Mouse (Mus musculus) gastrocnemius, postnatal 10 days (tissue): Measurements from ENCODE around the gene Krt31. TPM values are rescaled to one million over a fixed set of nuclear protein-coding genes. Genes with fewer than 3 reads are reported as not detected.

Experiments used
- DNase-seq: peaks from one replicate; pipeline ENCODE4 v3.0.0; 2021; ENCODE audit warnings: mixed read lengths
- long read RNA-seq, 2 experiments: library from polyadenylated mRNA; stranded (forward); transcript quantifications; one replicate each; pipeline ENCODE4 v2.0.0; 2021
- total RNA-seq, 2 experiments: library from RNA; stranded (reverse); gene quantifications; 2 replicates each; pipeline ENCODE4 v1.2.3; 2021

Gene Krt31
- not detected for total RNA-seq
- long read RNA-seq, experiment 1, partial matches to known transcripts = 1 of 1 reads
- long read RNA-seq, experiment 1, other reads (novel, unspliced or antisense) = 0 of 1 reads
- long read RNA-seq, experiment 2 = 0 reads

- no peak for DNase-seq
Measured at GRCm38 (mm10) chr11:100050451-100050850, at the start of gene Krt31. Gene Krt31, minus strand, starts transcription at chr11:100050551.

- DNase-seq = no peak
Measured at GRCm38 (mm10) chr11:100097819-100098218, 47.5 kb upstream of the Krt31 start.

GRCm38 (mm10) chr11:100096141-100096540 lies 45.8 kb upstream of the Krt31 start, which contains the start of gene Krt35:
Gene Krt35, minus strand, starts transcription at chr11:100096241.
- no peak for DNase-seq

DNA sequence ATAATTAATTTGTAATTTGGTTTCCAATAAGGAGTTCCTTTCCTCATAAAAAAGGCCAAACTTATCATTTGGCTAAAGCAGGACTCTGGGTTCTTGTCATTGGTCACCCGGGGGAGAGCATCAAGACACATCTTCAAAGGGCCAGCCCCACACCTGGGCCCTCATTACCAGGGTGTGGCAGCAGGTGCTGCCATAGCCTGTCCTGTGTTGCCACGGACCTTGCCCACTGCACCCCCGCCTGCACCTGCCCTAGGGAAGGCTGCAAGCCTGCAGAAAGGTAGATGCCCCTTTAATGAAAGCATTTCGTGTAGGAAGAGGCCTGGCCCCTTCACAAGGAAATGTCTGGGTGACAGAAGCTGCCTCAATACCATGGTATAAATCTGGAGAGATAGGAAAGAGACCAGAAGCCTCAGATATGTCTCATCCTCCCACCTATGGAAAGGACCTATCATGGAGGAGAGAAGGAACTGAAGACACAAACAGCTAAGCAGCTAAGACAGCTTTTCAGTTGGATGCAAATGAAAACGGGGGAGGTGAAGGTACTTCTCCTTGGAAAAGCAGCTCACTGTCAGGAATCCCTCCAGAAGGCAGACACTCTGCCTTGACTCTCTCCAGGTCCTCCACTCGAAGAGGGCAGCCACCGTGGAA lies 38.2 kb upstream of the Krt31 start:
- DNase-seq = no peak

DNA sequence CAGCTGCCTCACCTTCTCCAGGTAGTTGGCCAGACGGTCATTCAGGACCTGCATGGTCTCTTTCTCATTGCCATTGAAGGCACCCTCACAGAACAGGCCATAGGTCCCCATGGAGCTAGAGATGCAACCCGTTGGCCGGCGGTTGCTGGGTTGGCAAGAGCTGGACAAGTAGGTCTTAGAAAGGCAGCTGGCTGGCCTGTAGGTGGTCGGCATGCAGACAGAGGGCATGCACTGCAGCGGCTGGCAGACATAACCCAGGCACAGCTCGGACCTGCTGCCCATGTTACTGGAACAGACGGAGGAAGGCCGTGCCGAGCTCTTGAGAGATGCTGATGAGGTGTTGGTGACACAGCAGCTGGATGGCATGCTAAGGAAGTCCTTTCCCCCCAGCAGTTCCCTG lies 37.5 kb upstream of the Krt31 start, which contains the start of gene Krt32:
Krt32 (minus strand) TSS at position 366 of the 400 bp plus-strand sequence.
- DNase-seq = no peak

DNA sequence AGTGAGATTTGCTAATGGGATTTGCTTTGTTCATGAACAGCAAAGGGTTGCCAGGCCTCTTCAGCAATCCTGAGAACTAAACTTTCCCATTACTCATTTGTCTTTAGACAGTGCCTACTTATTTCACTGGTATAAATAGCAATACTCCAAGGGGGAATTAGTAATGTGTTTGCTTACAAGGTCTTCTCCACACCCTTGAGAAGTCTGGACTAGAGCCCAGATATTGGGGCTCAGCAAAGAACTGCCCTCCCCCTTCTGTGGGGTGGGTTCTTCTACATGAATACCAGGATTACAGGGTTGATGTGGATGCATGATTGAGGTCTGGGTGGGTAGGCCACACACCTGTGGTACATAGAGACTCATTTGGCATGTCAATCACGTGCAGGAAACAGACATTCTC lies 23.5 kb upstream of the Krt31 start:
- DNase-seq = no peak

DNA sequence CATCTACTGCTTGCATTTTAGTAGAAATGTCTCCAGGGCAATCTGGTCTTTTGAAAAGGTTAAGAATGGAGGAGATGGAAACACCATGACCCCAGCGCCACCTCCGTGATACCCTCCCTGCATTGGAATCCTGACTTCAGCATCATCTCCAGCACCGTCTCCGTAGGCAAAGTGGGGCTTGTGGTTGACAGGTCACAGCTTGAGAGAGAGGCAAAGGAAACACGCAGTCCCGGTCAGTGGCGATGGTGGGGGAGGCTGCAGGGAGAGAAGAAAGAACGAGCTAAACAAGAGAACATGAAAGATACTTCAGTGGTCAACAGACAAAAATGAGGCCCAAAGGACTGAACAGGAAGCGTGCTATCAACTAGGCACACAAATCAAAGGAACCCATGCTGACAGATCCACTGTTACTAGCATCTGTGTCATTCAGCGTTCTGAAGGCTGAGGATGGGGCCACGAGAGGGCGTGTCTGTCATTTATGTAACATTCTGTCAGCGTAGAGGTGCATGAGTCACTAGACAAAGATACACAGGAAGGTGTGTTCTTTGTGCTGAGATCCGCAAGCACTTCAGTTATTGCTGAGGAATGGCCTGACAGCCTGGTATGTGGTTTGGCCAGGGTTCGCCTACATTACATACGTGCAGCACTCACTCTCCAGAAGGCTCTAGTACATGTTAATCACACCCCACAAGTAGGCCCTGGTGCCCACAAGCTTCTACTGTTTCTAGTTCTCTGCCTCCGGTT lies 17.1 kb upstream of the Krt31 start:
- no peak for DNase-seq

GRCm38 (mm10) chr11:100066236-100067010 lies 16.1 kb upstream of the Krt31 start:
- DNase-seq = no peak

DNA sequence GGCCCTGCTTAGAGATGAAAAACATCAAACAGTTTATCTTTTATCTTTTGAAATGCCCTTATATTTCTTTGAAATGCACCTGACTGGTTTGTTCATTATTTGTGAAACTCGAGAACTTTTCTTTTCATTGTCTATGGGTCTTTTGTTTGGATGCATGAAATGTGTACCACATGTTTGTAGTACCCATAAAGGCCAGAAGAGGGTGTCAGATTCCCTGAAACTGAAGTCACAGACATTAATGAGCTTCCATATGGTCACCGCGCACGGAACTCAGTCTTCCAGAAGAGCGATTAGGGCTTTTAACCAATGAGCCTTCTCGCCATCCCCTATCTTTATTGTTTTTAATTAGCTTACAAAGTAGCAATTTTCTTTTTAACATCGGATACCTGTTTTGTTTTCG lies 8.5 kb upstream of the Krt31 start:
- no peak for DNase-seq

- no peak for DNase-seq
Measured at GRCm38 (mm10) chr11:100055686-100056655, 5.6 kb upstream of the Krt31 start.

DNA sequence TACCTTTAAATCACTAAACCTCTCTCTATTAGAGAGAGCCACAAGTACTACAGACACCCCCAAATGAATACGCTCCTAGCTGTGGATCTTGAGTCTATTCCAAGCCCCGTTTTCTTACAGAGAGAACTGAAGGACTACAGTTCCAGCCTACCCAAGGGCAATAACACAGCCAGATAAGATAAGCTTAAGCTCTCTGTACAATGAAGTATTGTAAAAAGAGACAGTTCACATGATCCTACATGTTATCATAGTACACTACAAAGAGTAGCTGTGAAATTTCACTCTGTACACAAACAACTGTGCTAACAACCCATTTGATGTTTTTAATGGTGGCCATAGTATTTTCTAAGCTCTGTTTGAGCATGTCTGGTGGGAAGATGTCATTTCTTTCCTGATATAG lies 3.2 kb downstream of the Krt31 start:
- DNase-seq = no peak

DNA sequence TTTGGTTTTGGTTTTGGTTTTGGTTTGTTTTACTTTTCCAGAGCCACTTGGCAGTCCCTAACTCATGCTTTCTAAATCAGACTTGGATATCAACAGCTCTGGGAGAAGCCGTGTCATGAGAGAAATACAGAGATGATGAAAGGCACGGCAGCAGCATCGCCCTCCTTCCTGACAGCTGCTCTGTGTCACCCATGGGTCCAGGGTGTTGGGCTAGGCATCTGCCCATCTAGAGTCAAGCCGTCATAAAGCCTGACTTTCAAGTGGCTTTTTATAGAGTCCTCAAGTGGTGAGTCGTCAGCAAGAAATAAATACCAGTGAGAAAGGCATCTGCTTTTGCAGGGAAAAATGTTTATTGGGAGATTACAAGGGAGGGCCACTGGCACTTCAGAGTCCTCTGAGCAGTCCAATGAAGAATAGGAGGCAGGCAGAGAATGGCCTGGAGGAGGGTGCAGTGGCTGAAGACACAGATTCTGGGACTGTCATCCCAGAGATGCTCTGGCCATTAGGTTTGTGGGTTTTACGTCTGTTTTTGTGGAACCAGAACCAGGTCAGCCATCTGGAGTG lies 4.0 kb downstream of the Krt31 start:
- no peak for DNase-seq

DNA sequence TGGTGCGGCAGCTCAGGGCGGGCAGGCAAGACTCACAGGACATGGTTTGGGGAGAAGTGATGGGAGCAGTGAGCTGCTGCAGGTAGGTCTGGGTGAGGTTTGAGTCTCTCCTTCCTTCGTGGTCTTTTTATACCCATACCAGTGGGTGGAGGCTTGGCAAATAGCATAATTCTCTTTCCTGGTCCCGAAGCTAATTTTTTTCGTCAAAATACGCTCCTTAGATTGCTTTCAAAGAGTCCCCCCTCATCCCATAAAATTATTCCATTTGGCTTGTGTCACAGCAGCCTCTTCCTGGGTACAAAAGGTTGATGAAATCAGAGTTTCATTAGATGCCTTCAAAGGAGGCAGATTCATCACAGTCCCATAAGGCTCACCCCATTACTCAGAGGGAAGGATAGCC lies 8.9 kb downstream of the Krt31 start, which contains the start of gene Krt34:
Krt34 (minus strand) TSS at position 101 of the 400 bp plus-strand sequence.
- DNase-seq = no peak

DNA sequence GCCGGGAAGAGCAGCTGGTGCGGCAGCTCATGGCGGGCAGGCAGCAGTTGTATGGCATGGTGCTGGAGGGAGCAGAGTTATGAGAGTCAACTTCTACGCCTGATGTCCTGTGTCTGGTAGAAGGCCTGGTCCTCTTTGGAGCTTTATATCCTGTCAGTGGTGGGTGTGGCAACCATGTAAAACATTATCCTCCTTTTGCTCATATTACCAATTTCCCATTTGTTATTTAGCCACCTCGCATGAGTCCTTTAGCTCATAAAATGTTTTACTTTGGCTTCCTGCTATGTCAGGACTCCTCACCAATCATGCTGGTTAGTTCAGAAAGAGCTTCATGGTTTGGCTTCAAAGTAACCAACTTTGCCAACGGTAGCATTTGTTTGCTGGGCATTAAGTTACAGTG lies 20.6 kb downstream of the Krt31 start, which contains the start of gene Krt33b:
Krt33b (minus strand) TSS at position 101 of the 400 bp plus-strand sequence.
- DNase-seq = no peak

- DNase-seq = no peak
Measured at GRCm38 (mm10) chr11:100021438-100021837, 28.9 kb downstream of the Krt31 start.

- no peak for DNase-seq
Measured at GRCm38 (mm10) chr11:100019466-100019865, 30.9 kb downstream of the Krt31 start.

DNA sequence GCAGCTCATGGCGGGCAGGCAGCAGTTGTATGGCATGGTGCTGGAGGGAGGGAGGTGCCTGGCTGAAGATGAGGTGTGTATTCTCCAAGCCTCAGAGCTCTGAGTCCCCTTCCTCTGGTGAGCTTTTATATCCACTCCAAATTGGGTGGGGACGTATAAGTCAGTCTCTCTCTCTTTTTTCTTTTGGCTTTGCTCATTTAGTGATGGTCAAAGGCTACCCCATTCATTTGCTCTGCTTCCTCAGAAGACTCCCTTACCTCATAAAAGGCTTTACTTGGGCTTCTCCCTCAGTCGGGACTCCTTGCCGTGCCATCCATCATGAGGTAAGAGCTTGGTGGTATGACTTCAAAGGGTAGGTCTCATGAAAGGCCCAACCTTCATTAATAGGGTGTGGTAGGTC lies 34.2 kb downstream of the Krt31 start, which contains the start of gene Krt33a:
Krt33a (minus strand) TSS at position 101 of the 400 bp plus-strand sequence.
- DNase-seq = no peak

DNA sequence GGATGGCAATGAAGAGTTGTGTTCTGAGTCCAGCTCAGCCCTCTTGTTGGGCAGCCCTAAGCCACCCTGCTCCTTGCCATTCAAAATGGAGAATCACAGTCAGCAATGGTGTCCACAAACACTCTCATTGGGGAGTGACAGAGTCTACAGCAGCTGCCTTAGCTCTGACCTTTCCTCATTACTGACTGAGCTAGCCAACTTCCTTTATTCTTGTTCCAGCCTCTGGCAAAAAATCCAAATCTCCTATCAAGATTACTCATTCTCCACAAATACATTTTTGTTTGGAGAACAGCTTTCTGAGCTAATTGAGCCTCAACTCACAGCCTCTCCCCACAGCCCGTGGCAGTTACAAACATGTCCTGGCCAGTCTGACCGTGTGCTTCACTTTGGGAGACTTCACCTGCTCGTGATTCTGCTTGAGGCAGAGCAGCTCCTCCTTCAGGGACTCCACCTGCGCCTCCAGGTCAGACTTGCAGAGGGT lies 36.6 kb downstream of the Krt31 start:
- DNase-seq = no peak

GRCm38 (mm10) chr11:100010682-100011081 lies 39.7 kb downstream of the Krt31 start:
- DNase-seq = no peak

GRCm38 (mm10) chr11:100008336-100008735 lies 42.0 kb downstream of the Krt31 start:
- no peak for DNase-seq

GRCm38 (mm10) chr11:100006624-100007023 lies 43.7 kb downstream of the Krt31 start:
- no peak for DNase-seq
